Mouse (Mus musculus) kidney, adult 9 months (tissue): Measurements from ENCODE around the gene Gm10642.
A peak's percentile ranks its signal among the peaks of the same experiment; 100 is the strongest.

Source experiments
- DNase-seq: peaks from one replicate; pipeline ENCODE4 v3.0.0; 2022

The Gm10642 gene

DNA sequence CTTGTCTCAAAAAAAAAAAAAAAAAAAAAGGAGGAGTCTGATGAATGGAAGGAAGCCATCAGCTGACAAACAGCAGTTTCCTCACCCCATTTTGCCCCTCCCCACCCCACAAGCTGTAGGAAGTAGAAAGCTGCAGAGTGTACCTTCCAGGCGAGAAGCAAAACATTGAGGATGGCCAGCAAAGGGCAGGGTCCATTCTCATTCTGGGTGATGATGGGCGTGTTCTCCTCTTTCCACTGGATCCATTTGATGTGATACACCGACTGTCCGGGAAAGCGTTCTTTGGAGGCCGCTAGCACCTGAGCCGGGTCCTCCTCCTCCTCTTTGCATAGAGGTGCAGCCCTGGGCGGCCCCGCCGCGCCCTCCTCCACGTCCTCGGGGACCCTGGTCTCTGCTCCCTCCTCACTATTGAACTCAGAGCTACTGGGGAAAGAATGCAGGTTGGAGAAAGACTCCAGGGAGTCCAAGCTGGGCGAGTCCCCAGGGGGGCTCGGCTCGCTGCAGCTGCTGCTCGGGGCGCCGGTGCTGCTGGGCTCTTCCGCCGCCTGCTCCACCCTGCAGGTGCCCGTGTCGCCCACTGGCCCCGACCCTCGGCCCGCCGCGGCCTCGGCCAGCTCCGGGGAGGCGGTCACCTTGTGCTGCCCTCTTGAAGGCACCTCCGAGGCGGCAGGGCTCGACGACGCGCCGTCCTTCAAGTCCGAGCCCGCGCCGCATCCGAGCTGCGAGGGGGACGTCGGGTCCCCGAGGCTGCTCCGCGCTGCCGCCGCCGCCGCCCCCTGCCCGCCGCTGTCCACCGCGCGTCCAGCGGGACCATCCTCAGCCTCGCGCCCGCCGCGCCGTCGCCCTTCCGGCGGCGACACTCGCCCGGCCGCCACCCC is at the start of gene Gm10642:
Gene Gm10642 (plus strand): TSS at position 122 of the 878 bp plus-strand sequence.
- peak; percentile 88 for DNase-seq

DNA sequence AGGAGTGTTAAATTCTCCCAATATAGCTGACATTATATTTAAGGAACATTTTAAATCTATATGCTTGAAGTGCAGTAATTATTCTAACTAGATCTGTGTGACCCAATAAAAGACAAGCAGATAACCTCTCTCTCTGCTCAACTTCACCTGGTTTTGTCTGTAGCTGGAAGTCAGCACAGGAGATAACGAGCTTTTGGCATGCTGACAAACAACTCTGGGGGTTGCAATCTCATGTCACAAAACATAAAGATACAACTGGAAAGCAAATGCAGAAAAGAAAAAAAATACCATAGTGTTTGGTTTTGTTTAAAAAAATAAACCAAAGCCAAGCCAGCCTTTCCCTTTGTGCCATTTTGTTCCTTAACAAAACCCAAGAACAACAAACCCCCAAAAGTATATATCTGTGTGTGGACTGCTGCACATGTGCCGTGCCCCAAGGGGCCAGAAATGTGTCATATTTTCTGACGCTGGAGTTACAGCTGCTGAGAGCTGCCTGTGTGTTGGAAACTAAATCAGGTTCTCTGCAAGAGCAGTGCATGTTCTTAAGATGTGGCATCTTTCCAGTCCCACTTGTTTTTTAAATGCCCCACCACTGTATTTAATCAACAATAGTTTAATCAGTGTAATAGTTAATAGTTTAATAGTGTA is 44.9 kb upstream of the Gm10642 start:
- no peak for DNase-seq

DNA sequence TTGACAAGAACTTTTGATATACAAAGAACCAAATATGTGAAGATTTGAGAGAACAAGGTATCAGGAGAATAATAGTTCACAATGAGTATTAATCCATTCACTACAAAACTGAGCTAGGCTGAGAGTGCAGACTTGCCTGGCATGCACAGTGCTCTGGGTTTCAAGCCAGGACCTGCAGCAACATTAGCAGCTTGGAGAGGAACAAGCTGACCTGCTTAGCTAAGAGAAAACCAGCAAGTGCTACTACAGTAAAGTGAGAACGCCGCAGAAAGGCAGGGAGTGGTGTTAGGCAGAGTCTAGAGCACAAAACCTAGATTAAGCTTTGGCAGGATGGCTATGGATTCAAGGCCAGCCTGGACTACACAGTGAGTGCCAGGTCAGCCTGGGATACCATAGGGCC is 26.3 kb upstream of the Gm10642 start:
- DNase-seq = no peak

DNA sequence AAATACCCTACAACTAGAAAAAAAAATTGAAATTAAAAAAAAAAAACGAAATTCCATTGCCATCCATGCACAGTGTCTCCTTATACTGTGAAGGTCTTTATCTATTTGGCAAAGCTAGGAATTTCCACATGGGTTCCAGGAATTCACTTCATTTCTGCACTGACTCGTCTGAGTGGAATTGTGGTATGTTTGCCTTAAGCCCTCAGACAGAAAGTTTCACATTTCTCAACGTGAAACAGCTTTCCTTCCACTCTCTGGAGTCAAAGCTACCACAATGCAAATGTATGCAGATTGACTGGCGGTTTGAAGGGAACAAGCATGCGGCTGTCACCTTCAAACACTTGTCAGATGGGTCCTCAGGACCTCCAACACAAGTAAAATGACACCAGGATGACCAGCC is 24.4 kb upstream of the Gm10642 start:
- DNase-seq = no peak

DNA sequence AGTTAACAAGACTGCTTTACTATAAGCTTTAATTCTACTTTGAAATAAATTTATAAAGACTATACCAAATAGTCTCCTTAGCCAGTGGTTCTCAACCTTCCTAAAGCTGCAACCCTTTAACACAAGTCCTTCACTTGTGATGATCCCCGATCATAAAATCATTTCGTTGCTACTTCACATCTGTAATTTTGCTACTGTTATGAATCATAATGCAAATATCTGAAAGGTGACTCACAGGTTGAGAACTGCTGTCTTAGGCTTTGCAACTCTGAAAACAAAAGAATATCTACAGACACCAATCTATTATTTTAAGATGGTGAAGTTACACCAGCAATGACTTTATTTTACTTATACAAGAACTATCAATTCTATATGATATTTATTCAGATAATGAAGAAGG is 19.3 kb upstream of the Gm10642 start:
- no peak for DNase-seq

DNA sequence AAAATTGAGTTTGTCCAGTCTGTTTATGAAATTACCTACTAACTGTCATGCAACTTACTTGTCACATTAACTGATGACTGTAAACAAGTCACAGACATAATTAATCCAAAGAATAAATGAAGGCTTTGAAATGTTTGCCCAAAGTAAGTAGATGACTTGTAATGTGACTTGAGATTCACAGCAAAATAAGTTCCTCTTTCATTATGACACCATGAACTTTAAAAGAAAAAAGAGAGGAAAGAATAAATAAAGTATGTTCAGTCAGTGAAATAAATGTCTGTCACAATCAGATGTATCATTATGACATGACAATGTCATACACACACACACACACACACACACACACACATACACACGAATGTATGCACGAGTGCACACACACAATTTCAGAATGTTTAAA is 5.8 kb upstream of the Gm10642 start:
- DNase-seq = no peak

DNA sequence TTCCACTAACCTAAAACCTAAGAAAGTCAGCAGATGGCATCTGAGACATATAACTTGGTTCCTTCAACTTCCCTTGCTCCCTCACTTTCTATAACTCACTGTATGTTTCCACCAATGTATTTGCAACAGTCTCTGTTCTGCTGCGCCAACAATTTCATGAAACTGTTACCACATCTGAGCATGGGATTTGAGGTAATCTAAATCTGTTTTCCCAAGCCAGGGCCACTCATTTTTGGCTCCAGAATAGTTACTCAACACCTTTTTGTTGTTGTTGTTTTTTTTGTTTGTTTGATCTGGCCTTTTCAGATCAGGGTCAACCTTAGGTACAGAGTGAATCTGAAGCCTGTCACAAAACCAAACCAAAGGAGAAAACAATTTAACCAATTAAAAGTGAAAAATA is 5.1 kb upstream of the Gm10642 start:
- no peak for DNase-seq

DNA sequence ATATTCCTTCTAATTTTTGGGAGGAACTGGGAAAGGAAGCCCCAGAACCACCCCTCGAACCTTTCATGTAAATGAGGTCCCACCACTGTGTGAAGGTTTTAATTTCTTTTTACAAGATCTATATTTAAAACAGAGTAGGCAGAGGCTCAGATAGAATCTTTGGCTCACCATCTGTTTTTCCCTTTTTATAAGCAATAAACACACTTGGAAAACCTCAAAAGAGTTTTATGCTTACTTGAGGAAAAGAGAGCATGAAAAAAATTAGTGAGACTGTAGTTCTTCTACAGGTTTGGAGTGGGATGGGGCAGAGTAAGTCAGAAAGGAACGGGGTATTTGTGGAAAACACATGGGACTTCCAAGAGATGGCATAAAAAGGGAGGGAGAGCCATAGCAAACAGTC is 3.8 kb upstream of the Gm10642 start:
- DNase-seq = no peak

DNA sequence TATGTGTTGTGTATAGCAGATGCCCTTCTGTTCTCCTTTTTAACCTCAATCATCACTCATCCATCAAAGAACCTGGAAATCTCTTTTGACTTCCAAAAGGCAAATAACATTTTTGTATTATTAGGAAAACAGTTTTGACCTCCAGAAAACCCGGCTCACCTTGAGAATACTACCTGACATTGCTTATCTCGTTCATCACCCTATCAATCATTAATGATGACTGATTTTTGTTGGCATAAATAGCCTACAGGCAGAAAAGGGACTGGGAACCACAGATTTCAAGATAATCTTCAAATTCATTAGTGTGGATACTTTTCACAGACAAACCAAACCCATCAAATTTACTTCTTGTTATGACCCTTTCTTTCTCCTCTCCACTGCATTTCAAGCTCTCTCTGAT is 2.2 kb upstream of the Gm10642 start:
- no peak for DNase-seq

DNA sequence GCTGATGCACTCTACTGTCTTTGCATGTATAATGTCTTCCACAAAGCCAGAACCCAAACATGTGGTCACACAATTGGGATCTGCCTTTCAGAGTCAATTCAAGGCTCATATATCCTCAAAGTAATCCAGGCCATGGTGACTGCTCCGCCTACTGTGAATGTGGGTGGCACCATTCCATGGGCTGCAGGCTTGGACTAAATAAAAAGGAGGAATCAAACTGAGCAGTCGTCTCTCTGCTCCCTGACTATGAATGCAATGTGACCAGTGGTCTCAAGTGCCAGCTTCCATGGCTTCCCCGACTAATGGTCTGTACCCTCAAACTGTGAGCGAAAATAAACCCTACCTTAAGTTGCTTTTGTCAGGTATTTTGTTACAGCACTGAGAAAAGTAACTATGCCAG is 1.6 kb upstream of the Gm10642 start:
- no peak for DNase-seq

DNA sequence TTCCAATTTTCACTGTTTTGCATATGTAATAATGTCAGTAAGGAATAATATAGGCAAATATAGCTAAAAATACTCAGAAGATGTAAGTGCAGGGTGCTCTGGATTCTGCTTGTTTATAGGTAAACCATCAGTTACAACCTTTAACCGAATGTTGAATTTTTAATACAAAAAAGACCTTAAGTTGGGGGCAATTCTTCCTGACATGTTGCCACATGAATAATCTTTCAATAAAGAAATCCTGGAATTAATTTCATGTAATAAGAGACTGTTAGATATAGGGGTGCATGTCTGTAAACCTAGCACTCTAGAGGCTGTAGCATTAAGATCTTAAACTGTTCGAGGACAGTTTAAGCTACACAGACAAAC is 304 bp upstream of the Gm10642 start:
- no peak for DNase-seq

DNA sequence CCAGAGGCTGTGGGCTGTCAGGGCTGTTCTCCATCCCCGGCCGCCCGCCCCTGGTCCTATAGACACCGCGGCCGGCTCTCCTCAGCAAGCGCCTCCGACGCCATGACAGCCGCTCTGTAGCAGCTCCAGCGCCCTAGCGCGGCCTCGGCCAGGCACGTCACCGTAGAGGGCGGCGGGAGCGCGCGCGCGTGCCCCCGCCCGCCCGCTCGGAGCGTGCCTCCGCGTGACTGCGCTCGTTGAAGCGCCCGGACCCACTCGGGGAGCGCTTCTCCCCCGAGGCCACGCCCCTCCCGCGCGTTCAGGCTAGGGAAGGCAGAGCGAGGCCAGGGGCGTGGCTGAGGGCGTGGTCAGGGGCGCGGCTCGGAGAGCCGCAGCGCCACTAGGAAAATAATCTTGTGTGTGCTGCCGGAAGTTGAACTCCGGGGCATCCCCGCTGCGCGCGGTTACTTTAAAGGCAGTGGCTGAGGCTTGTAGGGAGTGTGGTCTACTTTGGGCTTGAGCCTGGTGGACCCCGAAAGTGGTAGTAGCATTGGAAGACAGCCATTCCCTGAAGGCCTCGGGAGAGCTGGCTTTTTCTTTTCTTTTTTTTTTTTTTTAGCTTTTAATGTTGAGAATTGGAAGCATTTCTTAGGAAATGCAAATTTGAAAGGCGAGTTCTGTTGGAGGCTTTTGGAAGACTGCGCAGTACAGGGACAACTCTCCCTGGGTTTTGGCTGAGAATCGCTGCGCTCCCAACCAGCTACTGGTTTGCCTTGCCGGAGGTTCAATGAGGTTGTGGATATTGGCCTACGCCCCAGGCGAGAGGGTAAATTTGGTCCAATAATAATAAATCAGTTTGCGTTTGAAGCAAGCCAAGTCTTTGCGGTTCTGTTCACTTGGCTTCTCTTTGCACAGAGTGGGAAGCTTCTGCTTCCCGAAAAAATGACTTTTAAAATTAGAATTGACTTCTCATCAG is 1.2 kb downstream of the Gm10642 start, which contains the start of gene Mindy2:
Gene Mindy2 (minus strand): TSS at position 162 of the 955 bp plus-strand sequence.
- peak; percentile 97 for DNase-seq

DNA sequence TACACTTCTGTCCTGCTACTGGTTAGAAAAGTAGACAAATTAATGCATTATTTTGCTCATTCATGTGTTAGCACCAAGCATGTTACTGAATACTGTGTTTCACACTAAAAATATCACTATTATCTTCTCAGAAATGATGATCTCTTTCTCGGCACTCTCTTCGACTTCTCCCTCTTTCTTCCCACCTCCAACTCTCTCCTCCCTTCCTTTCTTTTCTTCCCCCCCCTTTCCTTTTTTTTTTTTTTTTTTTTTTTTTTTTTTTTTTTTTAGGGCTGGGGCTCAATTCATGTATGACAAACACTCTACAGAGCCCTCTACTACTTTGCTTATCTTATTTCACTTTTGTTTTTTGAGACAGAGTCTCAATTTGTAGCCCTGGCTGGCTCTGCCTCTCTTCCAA is 2.2 kb downstream of the Gm10642 start:
- no peak for DNase-seq

DNA sequence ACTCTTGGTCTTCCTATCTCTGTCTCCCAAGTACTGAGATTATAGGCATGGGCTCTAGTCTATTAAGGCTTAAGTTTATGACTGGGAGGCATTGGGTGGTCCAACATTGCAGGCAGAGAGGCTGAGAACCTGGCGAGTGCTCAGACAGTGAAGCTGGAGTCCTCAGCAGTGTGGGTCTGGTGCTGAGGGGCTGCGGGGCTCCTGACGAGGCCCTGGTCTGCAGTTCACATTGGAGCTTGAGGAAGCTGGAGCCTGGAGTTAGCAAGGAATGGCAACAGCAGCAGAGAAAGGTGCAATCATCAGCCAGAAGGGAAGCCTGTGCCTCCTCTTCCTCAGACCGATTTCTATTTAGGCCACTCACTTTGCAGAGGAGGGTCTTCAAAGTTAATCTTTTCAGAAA is 8.8 kb downstream of the Gm10642 start:
- no peak for DNase-seq

DNA sequence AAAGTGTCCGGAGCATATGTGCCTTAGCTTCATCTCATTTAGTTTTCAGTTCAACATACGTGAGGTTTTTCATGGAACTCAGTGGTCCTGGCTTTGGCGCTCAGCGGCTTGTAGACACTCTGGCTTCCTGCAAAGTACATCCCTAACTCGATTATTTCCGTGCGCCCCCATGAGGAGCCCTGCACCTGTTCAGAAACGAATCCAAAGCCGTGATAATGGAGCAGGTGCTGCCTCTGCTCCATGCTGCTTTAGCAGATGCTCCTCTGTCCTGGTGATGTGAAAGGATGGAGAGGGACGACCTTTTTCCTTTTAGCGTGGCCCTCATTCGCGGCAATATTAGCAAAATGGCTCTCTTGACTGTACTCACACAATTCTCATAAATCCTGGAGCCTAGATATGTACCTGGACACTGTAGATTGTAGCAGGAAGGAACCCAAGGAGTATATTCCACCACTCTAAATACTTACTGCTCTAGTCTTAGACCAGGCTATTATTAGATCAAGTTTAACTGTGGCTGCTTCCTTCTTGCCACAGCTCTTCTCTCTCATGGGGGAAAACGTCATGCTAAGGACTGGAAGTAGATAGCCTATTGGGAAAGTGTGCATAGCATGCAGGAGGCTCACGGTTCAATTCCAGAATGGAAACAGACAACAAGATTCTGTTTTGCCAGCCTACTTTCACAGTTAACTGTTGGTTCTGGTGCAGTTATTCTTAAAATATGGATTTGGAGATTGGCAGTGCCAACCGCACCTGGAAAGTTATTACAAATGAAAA is 9.5 kb downstream of the Gm10642 start:
- DNase-seq = no peak

DNA sequence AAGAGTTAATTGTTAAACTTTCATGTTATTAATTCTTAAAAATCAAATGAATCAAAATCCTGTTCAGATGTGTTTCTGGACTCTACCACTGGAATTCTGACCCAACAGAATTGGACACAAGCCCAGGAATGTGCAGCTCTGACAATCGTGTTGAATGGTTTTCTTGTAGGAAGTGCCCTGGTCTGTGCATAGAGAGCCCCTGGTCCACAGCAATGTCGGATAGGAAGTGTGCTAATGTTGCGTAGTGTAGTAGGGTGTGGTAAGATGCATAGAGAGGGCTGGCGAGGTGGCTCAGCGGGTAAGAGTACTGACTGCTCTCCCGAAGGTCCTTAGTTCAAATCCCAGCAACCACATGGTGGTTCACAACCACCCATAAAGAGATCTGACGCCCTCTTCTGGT is 10.8 kb downstream of the Gm10642 start:
- peak; percentile 77 for DNase-seq

DNA sequence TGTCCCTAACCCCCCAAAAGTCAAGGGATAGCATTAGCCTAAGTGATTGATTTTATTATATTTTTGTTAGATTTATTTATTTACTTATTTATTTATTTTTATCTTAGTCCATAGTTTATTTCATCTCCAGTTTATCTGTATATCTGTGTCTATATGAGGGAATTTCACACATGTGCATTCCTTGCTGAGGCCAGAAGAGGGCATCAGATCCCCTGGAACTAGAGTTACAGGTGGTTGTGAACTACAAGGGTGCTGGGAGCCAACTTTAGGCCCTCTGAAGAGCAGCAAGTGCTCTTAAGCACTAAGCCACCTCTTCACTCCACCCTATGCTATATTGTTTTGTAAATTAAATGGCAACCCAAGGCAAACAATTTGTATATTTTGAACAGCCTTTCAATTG is 12.0 kb downstream of the Gm10642 start:
- no peak for DNase-seq

DNA sequence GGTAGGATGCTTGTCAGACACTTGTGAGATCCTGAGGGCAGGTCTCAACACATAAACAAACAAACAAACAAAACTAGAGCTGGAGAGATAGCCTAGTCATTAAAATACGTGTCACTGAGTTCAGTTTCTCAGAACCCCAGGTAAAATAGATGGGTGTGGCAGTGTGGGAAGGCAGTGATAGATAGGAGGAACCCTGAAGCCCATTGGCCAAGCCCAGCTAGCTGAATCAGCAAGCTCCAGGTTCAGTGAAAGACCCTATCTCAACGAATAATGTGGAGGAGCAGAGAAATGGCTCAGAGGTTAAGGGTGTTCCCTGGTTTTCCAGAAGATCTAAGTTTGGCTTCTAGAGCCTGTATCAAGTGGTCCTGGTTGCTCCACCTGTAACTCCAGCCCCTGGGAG is 13.1 kb downstream of the Gm10642 start:
- DNase-seq = no peak

DNA sequence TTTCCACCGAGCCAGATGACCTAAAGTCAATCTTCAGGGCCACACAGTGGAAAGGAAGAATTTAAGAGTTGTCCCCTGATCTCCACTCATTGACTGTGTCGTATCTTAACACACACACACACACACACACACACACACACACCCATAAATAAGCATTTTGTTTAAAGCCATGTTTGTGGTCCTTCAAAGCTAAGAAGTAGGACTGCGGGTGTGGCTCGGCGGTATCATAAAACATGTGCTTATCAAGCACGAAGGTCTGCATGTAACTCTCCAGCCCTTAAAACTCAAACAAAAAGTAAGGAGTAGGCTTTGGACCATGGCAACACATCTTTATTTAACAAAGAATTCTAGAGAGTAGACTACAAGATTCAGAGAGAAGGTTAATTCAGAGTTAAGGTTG is 14.3 kb downstream of the Gm10642 start:
- DNase-seq = no peak

DNA sequence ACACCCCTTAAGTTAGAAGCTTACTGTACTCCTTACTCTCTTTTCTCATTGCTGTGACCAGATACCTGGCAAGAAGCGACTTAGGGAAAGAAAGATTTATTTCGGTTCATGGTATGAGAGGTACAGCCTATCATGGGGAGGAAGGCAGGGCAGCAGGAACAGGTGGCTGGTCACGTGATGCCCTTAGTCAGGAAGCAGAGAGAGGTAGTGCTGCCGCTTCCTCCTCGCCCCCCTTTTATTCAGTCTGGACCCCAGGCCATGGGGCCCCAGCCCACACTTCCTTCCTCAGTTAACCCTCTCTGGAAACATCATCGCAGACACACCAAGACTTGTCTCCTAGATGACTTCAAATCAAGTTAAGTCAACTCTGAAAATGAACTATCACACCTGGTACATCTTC is 15.2 kb downstream of the Gm10642 start:
- DNase-seq = no peak

DNA sequence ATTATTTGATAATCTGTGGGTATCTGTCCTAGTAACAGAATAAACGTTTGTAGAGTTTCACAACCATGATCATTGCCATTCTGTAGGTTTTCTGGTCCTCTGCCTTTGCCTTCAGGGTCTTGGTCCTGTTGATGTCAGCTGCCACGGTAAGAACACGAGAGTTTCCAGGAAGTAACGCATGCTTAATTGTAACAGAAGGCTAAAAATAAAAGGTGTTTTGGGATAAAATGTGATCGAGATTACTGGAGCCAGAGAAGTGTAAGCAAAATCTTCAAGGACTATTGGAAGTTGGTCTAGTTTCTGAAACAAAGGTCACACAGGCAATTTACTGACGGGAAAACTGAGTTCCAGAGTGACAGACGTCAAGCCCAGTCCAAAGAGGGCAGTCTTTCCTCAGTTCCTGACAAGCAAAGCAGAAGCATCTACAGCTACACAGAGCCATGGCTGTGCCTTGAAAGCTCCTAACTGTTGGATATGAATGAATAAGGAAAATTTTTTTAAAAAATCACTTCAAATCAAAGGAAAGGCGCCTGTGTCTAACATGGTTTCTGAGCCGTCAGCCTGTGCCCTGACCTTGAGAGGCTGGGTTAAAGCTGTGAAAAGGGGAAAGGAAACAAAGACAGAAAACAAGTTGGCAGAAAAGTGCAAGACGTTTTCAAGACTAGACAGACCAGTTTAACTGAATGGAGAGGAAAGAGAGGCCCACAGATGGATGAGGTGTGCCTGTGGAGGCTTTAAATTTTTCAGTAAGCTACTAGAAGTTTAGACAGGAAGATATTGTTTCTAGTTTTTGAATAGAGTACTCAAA is 15.9 kb downstream of the Gm10642 start:
- DNase-seq = peak; percentile 70

DNA sequence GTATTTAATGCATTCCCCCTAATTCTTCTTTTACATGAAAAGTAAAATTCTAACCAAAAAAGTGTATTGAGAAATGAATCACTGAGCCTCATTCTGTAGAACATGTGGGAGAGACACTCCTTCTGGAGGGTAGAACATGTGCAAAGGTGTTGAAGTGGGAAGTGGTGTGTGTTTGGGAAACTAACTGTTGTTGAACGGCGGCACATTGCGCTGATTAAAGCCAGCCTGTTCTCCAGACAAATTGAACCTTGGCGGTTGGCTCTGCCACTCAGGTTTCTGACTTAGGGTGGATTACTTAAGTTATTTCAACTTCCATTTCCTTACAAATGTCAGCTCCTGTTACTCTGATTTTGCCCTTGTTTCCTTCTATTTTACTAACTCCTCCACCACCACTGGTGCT is 17.6 kb downstream of the Gm10642 start:
- DNase-seq = no peak
